Mouse (Mus musculus) CH12.LX (cell line): ENCODE data around the gene 3100002H09Rik. TPM values are rescaled to one million over a fixed set of nuclear protein-coding genes. Genes with fewer than 3 reads are reported as not detected.

Experiments used
- DNase-seq: peaks from one replicate; pipeline ENCODE4 v3.0.0-alpha.2; 2013; ENCODE audit errors: extremely low read depth
- H3K27ac ChIP-seq: 2 replicates; pipeline ENCODE4 v1.5.1; 2012; ENCODE audit warnings: low read depth, mild to moderate bottlenecking, control low read depth, moderate library complexity; ENCODE audit not compliant: insufficient read depth
- H3K27me3 ChIP-seq: replicated peaks from 2 replicates; pipeline ENCODE3; 2012; ENCODE audit warnings: inconsistent platforms
- H3K36me3 ChIP-seq, 2 experiments: replicated peaks in 1 of 2; 2 replicates each; pipeline versions ENCODE3 to v1.6.1; 2012; ENCODE audit warnings: inconsistent platforms in 1 of 2, low read length in 1 of 2, mild to moderate bottlenecking in 1 of 2, mixed read lengths in 1 of 2, moderate library complexity in 1 of 2; ENCODE audit not compliant: control insufficient read depth in 1 of 2, insufficient read depth in 1 of 2
- H3K4me1 ChIP-seq, 2 experiments: 2 replicates each; pipeline ENCODE4 v1.6.1; 2012; ENCODE audit warnings: inconsistent platforms in 1 of 2, moderate library complexity in 1 of 2; ENCODE audit not compliant: insufficient read depth in 2 of 2, control insufficient read depth in 1 of 2
- H3K4me2 ChIP-seq: 2 replicates; pipeline ENCODE4 v1.6.1; 2012; ENCODE audit warnings: low read depth, mild to moderate bottlenecking, control low read depth; ENCODE audit not compliant: poor library complexity, insufficient read depth, severe bottlenecking
- H3K4me3 ChIP-seq, 3 experiments: fragments of 150-350 bp in 1 of 3; sonication (generic) in 1 of 3; replicated peaks in 1 of 3; 2 replicates each; pipeline versions ENCODE3 to v1.5.1; 2011 to 2012; ENCODE audit warnings: low read depth in 2 of 3, low read length in 2 of 3, mild to moderate bottlenecking in 2 of 3, moderate library complexity in 2 of 3, control low read depth in 1 of 3, improper control_type of control experiment in 1 of 3, inconsistent platforms in 1 of 3, mixed read lengths in 1 of 3; ENCODE audit not compliant: poor library complexity in 1 of 3
- H3K79me2 ChIP-seq: replicated peaks from 2 replicates; pipeline ENCODE4 v1.6.1; 2012; ENCODE audit warnings: mild to moderate bottlenecking, moderate library complexity; ENCODE audit not compliant: control insufficient read depth, poor library complexity, insufficient read depth, severe bottlenecking; ENCODE audit errors: extremely low read depth
- H3K9ac ChIP-seq: 2 replicates; pipeline ENCODE4 v1.6.1; 2012; ENCODE audit warnings: low read depth, mild to moderate bottlenecking, control low read depth, moderate library complexity; ENCODE audit not compliant: insufficient read depth
- H3K9me3 ChIP-seq: replicated peaks from 2 replicates; pipeline ENCODE3; 2012; ENCODE audit warnings: low read length, inconsistent platforms, mixed read lengths
- BHLHE40 ChIP-seq: IDR thresholded peaks from 2 replicates; pipeline ENCODE4 v1.6.1; 2011; ENCODE audit warnings: mild to moderate bottlenecking, low read depth, low read length, improper control_type of control experiment
- CTCF ChIP-seq, 2 experiments: IDR thresholded peaks in 1 of 2; conservative IDR thresholded peaks in 1 of 2; 2 replicates each; pipeline ENCODE4 v1.5.1; 2011 to 2012; ENCODE audit warnings: low read depth in 2 of 2, low read length in 2 of 2, improper control_type of control experiment in 1 of 2, inconsistent platforms in 1 of 2, mild to moderate bottlenecking in 1 of 2, moderate library complexity in 1 of 2
- E2F4 ChIP-seq: IDR thresholded peaks from 2 replicates; pipeline ENCODE4 v1.6.1; 2011; ENCODE audit warnings: low read depth, low read length, improper control_type of control experiment; ENCODE audit not compliant: insufficient replicate concordance
- ELF1 ChIP-seq: IDR thresholded peaks from 2 replicates; pipeline ENCODE4 v1.6.1; 2014; ENCODE audit warnings: low read depth, mild to moderate bottlenecking, inconsistent platforms, low read length, improper control_type of control experiment
- ETS1 ChIP-seq: conservative IDR thresholded peaks from 2 replicates; pipeline ENCODE4 v1.6.1; 2012; ENCODE audit warnings: low read depth, mild to moderate bottlenecking, inconsistent platforms, low read length, improper control_type of control experiment, moderate library complexity
- HCFC1 ChIP-seq: IDR thresholded peaks from 2 replicates; pipeline ENCODE4 v1.6.1; 2012; ENCODE audit warnings: low read depth, mild to moderate bottlenecking, inconsistent platforms, low read length, improper control_type of control experiment
- MAFK ChIP-seq: IDR thresholded peaks from 2 replicates; pipeline ENCODE4 v1.6.1; 2011; ENCODE audit warnings: low read length, improper control_type of control experiment; ENCODE audit not compliant: insufficient replicate concordance
- MAX ChIP-seq: IDR thresholded peaks from 2 replicates; pipeline ENCODE4 v1.6.1; 2011; ENCODE audit warnings: low read length, improper control_type of control experiment
- MAZ ChIP-seq: IDR thresholded peaks from 2 replicates; pipeline ENCODE4 v1.6.1; 2012; ENCODE audit warnings: low read depth, mild to moderate bottlenecking, inconsistent platforms, low read length, improper control_type of control experiment, moderate library complexity
- MYC ChIP-seq: IDR thresholded peaks from 2 replicates; pipeline ENCODE4 v1.6.1; 2011; ENCODE audit warnings: low read depth, mild to moderate bottlenecking, improper control_type of control experiment, low read length
- POLR2A ChIP-seq: IDR thresholded peaks from 2 replicates; pipeline ENCODE4 v1.6.1; 2011; ENCODE audit warnings: low read depth, mild to moderate bottlenecking, improper control_type of control experiment, low read length
- RAD21 ChIP-seq: IDR thresholded peaks from 2 replicates; pipeline ENCODE4 v1.6.1; 2011; ENCODE audit warnings: low read depth, mild to moderate bottlenecking, low read length, improper control_type of control experiment, moderate library complexity
- RCOR1 ChIP-seq: conservative IDR thresholded peaks from 2 replicates; pipeline ENCODE4 v1.6.1; 2012; ENCODE audit warnings: low read depth, mild to moderate bottlenecking, inconsistent platforms, low read length, improper control_type of control experiment
- SMC3 ChIP-seq: IDR thresholded peaks from 2 replicates; pipeline ENCODE4 v1.6.1; 2011; ENCODE audit warnings: low read depth, low read length, improper control_type of control experiment
- TCF12 ChIP-seq: IDR thresholded peaks from 2 replicates; pipeline ENCODE4 v1.6.1; 2014; ENCODE audit warnings: low read depth, mild to moderate bottlenecking, inconsistent platforms, low read length, improper control_type of control experiment
- USF2 ChIP-seq: conservative IDR thresholded peaks from 2 replicates; pipeline ENCODE4 v1.6.1; 2011; ENCODE audit warnings: low read depth, low read length, improper control_type of control experiment
- ZMIZ1 ChIP-seq: IDR thresholded peaks from 2 replicates; pipeline ENCODE4 v1.6.1; 2012; ENCODE audit warnings: low read depth, mild to moderate bottlenecking, inconsistent platforms, low read length, improper control_type of control experiment
- dilution Hi-C: fragments of 300-500 bp; cut with MboI; formaldehyde crosslinking; loops from 2 replicates; pipeline ENCODE4 v1.14.3; 2020; ENCODE audit warnings: low sequenced_read_pairs; ENCODE audit not compliant: extremely low pct_unique_long_range_greater_than_20kb, extremely low pct_ligation_motif_present
- in situ Hi-C: fragments of 300-500 bp; cut with MboI; formaldehyde crosslinking; loops from 3 replicates; pipeline ENCODE4 v1.14.3; 2019; ENCODE audit warnings: low sequenced_read_pairs, low pct_ligation_motif_present, low pct_unique_long_range_greater_than_20kb, mixed read lengths
- polyA plus RNA-seq: library from polyadenylated mRNA; unstranded; fragments of >175 nt; gene quantifications from 2 replicates; pipeline ENCODE4 v1.2.1, GENCODE M21; 2012; ENCODE audit warnings: low read depth; ENCODE audit not compliant: insufficient read length
- total RNA-seq, 2 experiments: library from RNA; depleted of rRNA; stranded (reverse); fragments of 300-350 nt in 1 of 2; fragments of >200 nt in 1 of 2; gene quantifications; 2 replicates each; pipeline ENCODE4 v1.2.3; 2012 to 2014

The 3100002H09Rik gene
- total and polyA plus RNA-seq, 3 experiments = not detected

DNA sequence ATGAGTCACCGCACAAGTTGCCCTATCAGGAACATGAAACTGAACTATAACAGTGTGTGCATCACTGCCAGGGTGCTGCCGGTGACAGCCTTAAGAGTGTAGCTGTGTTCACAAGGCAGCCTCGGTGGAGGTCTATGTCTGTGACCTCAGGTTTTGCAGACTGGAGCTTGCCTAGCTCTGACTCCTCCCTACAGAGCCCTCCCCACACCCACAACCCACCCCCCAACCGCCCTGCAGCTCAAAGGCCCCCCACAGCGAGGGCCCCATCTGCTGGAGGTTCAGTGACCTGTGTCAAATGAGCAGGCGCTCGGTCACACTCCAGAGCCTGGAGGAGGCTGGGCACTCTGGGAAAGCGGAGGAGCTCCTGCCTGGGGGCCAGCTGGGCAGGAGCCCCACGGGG lies 42.3 kb upstream of the 3100002H09Rik start:
- H3K4me1 ChIP-seq = peaks cover 0 to 15% of the 10 kb centered on the region in 2 experiments; a peak in 2 of 4 replicates
- H3K27me3 ChIP-seq = peaks cover 28% of the 10 kb centered on the region
- peaks cover 15% of the 10 kb centered on the region for H3K9me3 ChIP-seq
- peak in 1 of 2 experiments; percentile 10; a peak in 1 of 4 replicates for TF ChIP-seq CTCF (conservative IDR thresholded peaks at IDR 0.05 in 1 of 2, IDR thresholded peaks at IDR 0.05 in 1 of 2; ENCODE audit: low read depth in 2 of 2, low read length in 2 of 2)
- no peak for TF ChIP-seq MAZ
- no peak overlapping the region for H3K4me3 ChIP-seq
- H3K27ac ChIP-seq = no peak overlapping the region
- DNase-seq = peak; percentile 24
- in situ Hi-C loops (no loop called here), dilution Hi-C loops (no loop called here)
- no peak overlapping the region for H3K9ac ChIP-seq
- no peaks in the 10 kb centered on the region for H3K36me3 ChIP-seq
- H3K4me2 ChIP-seq = no peak overlapping the region; the same call in 1 of the 2 replicates
- no peaks in the 10 kb centered on the region for H3K79me2 ChIP-seq

DNA sequence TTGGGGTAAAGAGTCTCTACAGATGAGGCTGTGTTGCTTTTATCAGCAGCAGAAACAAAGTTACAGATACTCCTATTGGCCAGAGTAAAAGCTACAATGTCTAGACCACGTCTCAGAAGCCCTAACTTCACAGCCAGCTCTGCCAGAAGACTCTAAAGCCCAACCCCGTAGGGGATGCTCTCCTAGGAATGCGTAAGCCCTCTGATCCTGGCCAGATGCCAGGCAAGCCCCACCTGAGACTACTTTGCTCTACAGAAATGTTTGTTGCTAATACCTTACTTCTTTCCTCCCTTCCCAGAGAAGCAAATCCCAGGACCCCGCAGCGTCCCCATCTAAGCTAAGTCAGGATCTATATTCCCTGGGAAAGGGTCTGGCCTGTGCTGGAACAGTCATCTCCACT lies 37.3 kb upstream of the 3100002H09Rik start:
- Histone ChIP-seq H3K4me3 (no peak overlapping the region), H3K4me2 (no peak overlapping the region), H3K4me1 (peaks cover 10 to 33% of the 10 kb centered on the region in 2 experiments), H3K27me3 (peaks cover 25% of the 10 kb centered on the region), H3K9ac (no peak overlapping the region), H3K36me3 (no peaks in the 10 kb centered on the region), H3K9me3 (no peaks in the 10 kb centered on the region), H3K27ac (no peak overlapping the region), H3K79me2 (no peaks in the 10 kb centered on the region)
- in situ Hi-C loops (no loop called here), dilution Hi-C loops (no loop called here)
- TF ChIP-seq MYC (no peak), HCFC1 (no peak), BHLHE40 (no peak), ETS1 (no peak), ELF1 (no peak)
- DNase-seq = no peak

DNA sequence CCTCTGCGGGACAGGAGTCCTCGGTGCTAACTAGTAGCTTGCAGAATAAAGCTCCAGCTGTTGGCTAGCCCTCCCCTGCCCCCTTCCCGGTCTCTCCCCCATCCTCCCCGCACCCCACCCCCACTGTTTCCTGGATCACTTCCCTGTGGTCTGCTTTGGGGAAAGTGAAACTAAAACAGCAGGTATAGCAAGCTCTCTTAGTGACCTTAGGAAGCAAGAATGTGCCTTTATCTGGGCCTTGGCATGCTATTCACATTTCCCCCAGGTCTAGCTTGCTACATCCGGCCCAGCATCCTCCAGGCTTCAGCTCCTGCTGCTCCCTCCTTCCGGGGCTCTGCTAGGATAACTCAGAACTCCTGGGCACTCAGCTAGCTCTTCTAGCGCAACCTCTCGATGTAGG lies 36.0 kb upstream of the 3100002H09Rik start:
- Histone ChIP-seq H3K79me2 (no peaks in the 10 kb centered on the region), H3K36me3 (no peaks in the 10 kb centered on the region), H3K9me3 (no peaks in the 10 kb centered on the region), H3K4me1 (peaks cover 10 to 24% of the 10 kb centered on the region in 2 experiments), H3K27me3 (peaks cover 31% of the 10 kb centered on the region), H3K4me2 (peak overlapping the region; percentile 75), H3K4me3 (no peak overlapping the region), H3K27ac (no peak overlapping the region), H3K9ac (no peak overlapping the region)
- TF ChIP-seq MAFK = no peak
- no peak for TF ChIP-seq USF2
- no peak for TF ChIP-seq POLR2A
- no peak for TF ChIP-seq E2F4
- TF ChIP-seq MAX = no peak
- TF ChIP-seq RAD21 = no peak
- TF ChIP-seq RCOR1 = no peak
- no peak for TF ChIP-seq MAZ
- TF ChIP-seq SMC3 = no peak
- TF ChIP-seq TCF12 = no peak
- no peak for TF ChIP-seq ZMIZ1
- in situ Hi-C loops (no loop called here), dilution Hi-C loops (no loop called here)
- no peak for DNase-seq
